Mouse (Mus musculus): ENCODE data around the gene Gcn1l1. TPM values are rescaled to one million over a fixed set of nuclear protein-coding genes. Genes with fewer than 3 reads are reported as not detected.

Gcn1l1 gene
- polyA plus RNA-seq, 1 experiment, result 42.2 TPM

- WGBS, result under 1% methylated on average over 77 of the region's 78 CpGs
- H3K27ac ChIP-seq (ENCODE audit: insufficient read depth, low read depth, low read length), result peak within 1 kb of the TSS; percentile 47
- no peaks in the 10 kb centered on the region; the same call in 1 of the 2 replicates for H3K4me1 ChIP-seq (ENCODE audit: control insufficient read depth, insufficient read depth, low read length)
- H3K4me3 ChIP-seq (ENCODE audit: insufficient read depth, low read depth, low read length), result peak within 1 kb of the TSS; percentile 70
- no peaks in the 10 kb centered on the region for H3K27me3 ChIP-seq (replicated peaks; ENCODE audit: control insufficient read depth, insufficient read depth, low read length)
- H3K36me3 ChIP-seq (ENCODE audit: control insufficient read depth, insufficient read depth, low read length), result peaks cover 2% of the 10 kb centered on the region; the same call in 1 of the 2 replicates
- TF ChIP-seq POLR2A (IDR thresholded peaks at IDR 0.05; ENCODE audit: low read depth, low read length), result peak; percentile 97
- TF ChIP-seq CTCF (conservative IDR thresholded peaks at IDR 0.05; ENCODE audit: insufficient read depth, insufficient read length, low read depth, low read length), result peak; percentile 96; the same call in 1 of the 2 replicates
- peak; percentile 100 for DNase-seq
Measured at GRCm38 (mm10) chr5:115559237-115560101, 5.6 kb upstream of the Gcn1l1 start, which contains the start of gene Rplp0. TSS of gene Rplp0 (plus strand) at chr5:115559467.

- Histone ChIP-seq H3K27me3 (replicated peaks; ENCODE audit: control insufficient read depth, insufficient read depth, low read length) (no peaks in the 10 kb centered on the region), H3K4me3 (ENCODE audit: insufficient read depth, low read depth, low read length) (no peak overlapping the region), H3K4me1 (ENCODE audit: control insufficient read depth, insufficient read depth, low read length) (no peaks in the 10 kb centered on the region; the same call in 1 of the 2 replicates), H3K27ac (ENCODE audit: insufficient read depth, low read depth, low read length) (no peak overlapping the region), H3K36me3 (ENCODE audit: control insufficient read depth, insufficient read depth, low read length) (peaks cover 2% of the 10 kb centered on the region; the same call in 1 of the 2 replicates)
- WGBS, result 45% methylated on average over 13 of the region's 13 CpGs
- no peak for TF ChIP-seq CTCF (conservative IDR thresholded peaks at IDR 0.05; ENCODE audit: insufficient read depth, insufficient read length, low read depth, low read length)
- no peak for TF ChIP-seq POLR2A (IDR thresholded peaks at IDR 0.05; ENCODE audit: low read depth, low read length)
- no peak for DNase-seq
Measured at GRCm38 (mm10) chr5:115560336-115560905, 4.6 kb upstream of the Gcn1l1 start.

GRCm38 (mm10) chr5:115563771-115564585 is 1.1 kb upstream of the Gcn1l1 start:
- 54% methylated on average over 5 of the region's 5 CpGs for WGBS
- peaks cover 2% of the 10 kb centered on the region; the same call in 1 of the 2 replicates for H3K36me3 ChIP-seq (ENCODE audit: control insufficient read depth, insufficient read depth, low read length)
- no peak for DNase-seq
- H3K4me3 ChIP-seq (ENCODE audit: insufficient read depth, low read depth, low read length), result no peak overlapping the region
- TF ChIP-seq CTCF (conservative IDR thresholded peaks at IDR 0.05; ENCODE audit: insufficient read depth, insufficient read length, low read depth, low read length), result no peak
- no peak for TF ChIP-seq POLR2A (IDR thresholded peaks at IDR 0.05; ENCODE audit: low read depth, low read length)
- peaks cover 21% of the 10 kb centered on the region for H3K4me1 ChIP-seq (ENCODE audit: control insufficient read depth, insufficient read depth, low read length)
- no peaks in the 10 kb centered on the region for H3K27me3 ChIP-seq (replicated peaks; ENCODE audit: control insufficient read depth, insufficient read depth, low read length)
- no peak overlapping the region for H3K27ac ChIP-seq (ENCODE audit: insufficient read depth, low read depth, low read length)

- Histone ChIP-seq H3K36me3 (ENCODE audit: control insufficient read depth, insufficient read depth, low read length) (peaks cover 2% of the 10 kb centered on the region; the same call in 1 of the 2 replicates), H3K4me1 (ENCODE audit: control insufficient read depth, insufficient read depth, low read length) (peaks cover 29% of the 10 kb centered on the region), H3K27ac (ENCODE audit: insufficient read depth, low read depth, low read length) (peak overlapping the region; percentile 8; the same call in 1 of the 2 replicates), H3K4me3 (ENCODE audit: insufficient read depth, low read depth, low read length) (peak overlapping the region; percentile 85), H3K27me3 (replicated peaks; ENCODE audit: control insufficient read depth, insufficient read depth, low read length) (no peaks in the 10 kb centered on the region)
- under 1% methylated on average over 39 of the region's 46 CpGs for WGBS
- TF ChIP-seq POLR2A (IDR thresholded peaks at IDR 0.05; ENCODE audit: low read depth, low read length), result no peak
- no peak for TF ChIP-seq CTCF (conservative IDR thresholded peaks at IDR 0.05; ENCODE audit: insufficient read depth, insufficient read length, low read depth, low read length)
- DNase-seq, result no peak
Measured at GRCm38 (mm10) chr5:115565403-115565802, 349 bp downstream of the Gcn1l1 start.

- 8% methylated on average over 10 of the region's 10 CpGs for WGBS
- Histone ChIP-seq H3K36me3 (ENCODE audit: control insufficient read depth, insufficient read depth, low read length) (no peaks in the 10 kb centered on the region), H3K4me1 (ENCODE audit: control insufficient read depth, insufficient read depth, low read length) (peaks cover 43% of the 10 kb centered on the region), H3K27me3 (replicated peaks; ENCODE audit: control insufficient read depth, insufficient read depth, low read length) (no peaks in the 10 kb centered on the region), H3K4me3 (ENCODE audit: insufficient read depth, low read depth, low read length) (no peak overlapping the region), H3K27ac (ENCODE audit: insufficient read depth, low read depth, low read length) (peak overlapping the region; percentile 96)
- DNase-seq, result peak; percentile 78
- no peak for TF ChIP-seq CTCF (conservative IDR thresholded peaks at IDR 0.05; ENCODE audit: insufficient read depth, insufficient read length, low read depth, low read length)
- no peak for TF ChIP-seq POLR2A (IDR thresholded peaks at IDR 0.05; ENCODE audit: low read depth, low read length)
Measured at GRCm38 (mm10) chr5:115568681-115569080, 3.6 kb downstream of the Gcn1l1 start.

GRCm38 (mm10) chr5:115569308-115569707 is 4.3 kb downstream of the Gcn1l1 start:
- H3K27me3 ChIP-seq (replicated peaks; ENCODE audit: control insufficient read depth, insufficient read depth, low read length), result no peaks in the 10 kb centered on the region
- H3K36me3 ChIP-seq (ENCODE audit: control insufficient read depth, insufficient read depth, low read length), result no peaks in the 10 kb centered on the region
- 41% methylated on average over 11 of the region's 11 CpGs for WGBS
- no peak for TF ChIP-seq POLR2A (IDR thresholded peaks at IDR 0.05; ENCODE audit: low read depth, low read length)
- no peak for TF ChIP-seq CTCF (conservative IDR thresholded peaks at IDR 0.05; ENCODE audit: insufficient read depth, insufficient read length, low read depth, low read length)
- peaks cover 49% of the 10 kb centered on the region for H3K4me1 ChIP-seq (ENCODE audit: control insufficient read depth, insufficient read depth, low read length)
- H3K4me3 ChIP-seq (ENCODE audit: insufficient read depth, low read depth, low read length), result no peak overlapping the region
- no peak for DNase-seq
- H3K27ac ChIP-seq (ENCODE audit: insufficient read depth, low read depth, low read length), result peak overlapping the region; percentile 96
